Mouse (Mus musculus): ENCODE data around the gene Ccdc85c. TPM values are rescaled to one million over a fixed set of nuclear protein-coding genes. Genes with fewer than 3 reads are reported as not detected.

The Ccdc85c gene
- polyA plus RNA-seq, 2 experiments: 1.8 TPM

DNA sequence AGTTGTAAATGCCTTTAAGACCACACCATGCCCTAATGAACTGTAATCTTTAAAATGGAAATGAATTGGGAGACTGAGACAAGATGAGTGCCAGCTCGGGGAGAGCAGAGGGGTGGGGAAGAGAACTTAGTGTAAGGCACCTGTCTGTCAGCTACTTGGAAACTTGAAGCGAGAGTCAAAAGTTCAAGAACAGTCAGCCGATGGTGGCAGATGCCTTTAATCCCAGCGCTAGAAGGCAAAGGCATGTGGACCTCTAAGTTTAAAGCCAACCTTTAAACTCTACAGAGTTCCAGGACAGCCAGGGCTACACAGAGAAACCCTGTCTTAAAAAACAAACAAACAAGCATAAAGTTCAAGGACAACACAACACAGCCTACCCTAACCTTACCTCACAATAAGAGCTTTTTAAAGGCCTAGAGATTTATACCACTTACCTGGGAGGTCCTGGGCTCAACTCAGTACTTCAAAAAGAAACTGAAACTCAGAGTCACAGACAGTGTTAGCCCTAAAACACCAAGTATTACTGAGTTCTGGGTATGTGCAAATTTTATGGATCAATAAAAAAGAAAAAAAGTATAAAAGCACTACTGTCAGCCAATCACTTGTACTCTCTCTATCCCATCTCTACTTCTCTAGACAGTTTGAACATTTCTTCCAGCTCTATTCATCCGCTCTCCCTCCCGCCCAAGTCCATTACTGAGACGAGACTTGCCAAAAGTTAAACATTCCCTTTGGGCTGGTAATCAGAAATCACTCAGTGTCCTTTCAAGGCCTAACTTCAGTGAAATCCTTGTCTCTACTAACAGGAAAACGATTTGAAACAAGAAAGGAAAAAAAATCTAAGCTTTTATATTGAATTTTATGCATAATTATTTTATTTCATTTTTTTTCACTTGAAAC is 100.4 kb downstream of the Ccdc85c start:
- no peak for DNase-seq (ENCODE audit: low read depth in 3 of 3, low spot score in 3 of 3)
- Histone ChIP-seq H3K4me2 (ENCODE audit: low read depth) (peak overlapping the region; percentile 23; the same call in 1 of the 2 replicates), H3K9me3 (ENCODE audit: control insufficient read depth, low read length) (no peaks in the 10 kb centered on the region), H3K27ac (no peak overlapping the region), H3K4me3 (ENCODE audit: insufficient read depth in 1 of 2, low read depth in 2 of 2, low read length in 2 of 2) (no peak overlapping the region), H3K4me1 (replicated peaks; ENCODE audit: control insufficient read depth in 2 of 2, insufficient read depth in 2 of 2, low read length in 1 of 2) (peaks cover 23% of the 10 kb centered on the region in 2 experiments), H3K27me3 (ENCODE audit: control insufficient read depth, insufficient read depth, low read length) (no peaks in the 10 kb centered on the region), H3K36me3 (replicated peaks; ENCODE audit: control insufficient read depth, insufficient read depth, low read depth) (no peaks in the 10 kb centered on the region; the same call in 1 of the 2 replicates), H3K9ac (replicated peaks) (no peak overlapping the region)
- TF ChIP-seq EP300 (IDR thresholded peaks at IDR 0.05; ENCODE audit: low read depth) (no peak), CTCF (IDR thresholded peaks at IDR 0.05; ENCODE audit: low read depth) (no peak)
- WGBS (ENCODE audit: insufficient replicate concordance): 75% methylated on average over 8 of the region's 8 CpGs
- ATAC-seq (ENCODE audit: insufficient read depth): no peak

DNA sequence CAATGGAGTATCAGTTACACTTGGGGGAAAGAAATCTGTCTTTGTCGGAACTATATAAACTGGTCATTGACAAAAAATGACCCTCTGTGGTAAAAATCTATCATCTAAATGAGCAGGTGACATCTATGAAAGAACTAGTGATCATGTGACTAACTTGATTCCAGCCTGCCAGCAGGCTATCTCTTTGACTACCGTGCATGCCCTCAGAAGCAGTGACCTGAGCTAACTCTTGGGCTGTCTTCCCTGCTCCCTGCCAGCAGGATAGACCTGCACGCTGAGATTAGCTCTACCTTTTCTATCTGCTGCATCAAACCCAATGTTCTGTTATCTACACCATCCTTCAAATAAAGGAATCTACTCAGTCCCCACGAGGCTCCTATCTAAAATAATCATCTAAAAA is 102.6 kb downstream of the Ccdc85c start:
- Histone ChIP-seq H3K9ac (replicated peaks) (no peak overlapping the region), H3K4me3 (ENCODE audit: insufficient read depth in 1 of 2, low read depth in 2 of 2, low read length in 2 of 2) (no peak overlapping the region), H3K9me3 (ENCODE audit: control insufficient read depth, low read length) (no peaks in the 10 kb centered on the region), H3K4me2 (ENCODE audit: low read depth) (no peak overlapping the region), H3K4me1 (replicated peaks; ENCODE audit: control insufficient read depth in 2 of 2, insufficient read depth in 2 of 2, low read length in 1 of 2) (peaks cover 19 to 25% of the 10 kb centered on the region in 2 experiments), H3K27ac (no peak overlapping the region), H3K27me3 (ENCODE audit: control insufficient read depth, insufficient read depth, low read length) (no peaks in the 10 kb centered on the region), H3K36me3 (replicated peaks; ENCODE audit: control insufficient read depth, insufficient read depth, low read depth) (no peaks in the 10 kb centered on the region; the same call in 1 of the 2 replicates)
- 51% methylated on average over 4 of the region's 4 CpGs for WGBS (ENCODE audit: insufficient replicate concordance)
- no peak for ATAC-seq (ENCODE audit: insufficient read depth)
- no peak for DNase-seq (ENCODE audit: low read depth in 3 of 3, low spot score in 3 of 3)
- TF ChIP-seq EP300 (IDR thresholded peaks at IDR 0.05; ENCODE audit: low read depth): no peak
- no peak for TF ChIP-seq CTCF (IDR thresholded peaks at IDR 0.05; ENCODE audit: low read depth)

DNA sequence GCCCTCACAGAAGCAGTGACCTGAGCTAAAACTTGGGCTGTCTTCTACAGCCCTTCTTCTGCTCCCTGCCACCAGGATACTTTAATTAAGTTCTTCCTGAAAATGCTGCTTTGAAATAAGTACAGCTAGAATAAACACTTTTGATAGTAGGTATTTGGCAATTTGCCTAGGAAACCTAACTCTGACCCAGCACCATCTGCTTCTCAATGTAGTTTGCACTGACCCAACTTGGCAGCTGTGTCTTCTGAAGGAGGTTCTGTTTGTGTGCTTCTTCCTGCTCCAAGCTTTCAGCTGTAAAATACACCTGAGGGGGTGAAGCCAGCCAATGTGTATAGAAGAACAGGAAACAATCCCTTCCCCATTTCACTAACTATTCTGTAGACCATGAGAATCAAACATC is 103.9 kb downstream of the Ccdc85c start:
- no peak overlapping the region for H3K4me2 ChIP-seq (ENCODE audit: low read depth)
- no peaks in the 10 kb centered on the region for H3K27me3 ChIP-seq (ENCODE audit: control insufficient read depth, insufficient read depth, low read length)
- H3K27ac ChIP-seq: no peak overlapping the region
- ATAC-seq (ENCODE audit: insufficient read depth): no peak
- H3K9ac ChIP-seq (replicated peaks): no peak overlapping the region
- DNase-seq (ENCODE audit: low read depth in 3 of 3, low spot score in 3 of 3): no peak
- H3K4me1 ChIP-seq (replicated peaks; ENCODE audit: control insufficient read depth in 2 of 2, insufficient read depth in 2 of 2, low read length in 1 of 2): peaks cover 7 to 23% of the 10 kb centered on the region in 2 experiments; a peak in 3 of 4 replicates
- no peaks in the 10 kb centered on the region for H3K36me3 ChIP-seq (replicated peaks; ENCODE audit: control insufficient read depth, insufficient read depth, low read depth)
- TF ChIP-seq EP300 (IDR thresholded peaks at IDR 0.05; ENCODE audit: low read depth): no peak
- TF ChIP-seq CTCF (IDR thresholded peaks at IDR 0.05; ENCODE audit: low read depth): no peak
- H3K9me3 ChIP-seq (ENCODE audit: control insufficient read depth, low read length): no peaks in the 10 kb centered on the region
- H3K4me3 ChIP-seq (ENCODE audit: insufficient read depth in 1 of 2, low read depth in 2 of 2, low read length in 2 of 2): no peak overlapping the region

DNA sequence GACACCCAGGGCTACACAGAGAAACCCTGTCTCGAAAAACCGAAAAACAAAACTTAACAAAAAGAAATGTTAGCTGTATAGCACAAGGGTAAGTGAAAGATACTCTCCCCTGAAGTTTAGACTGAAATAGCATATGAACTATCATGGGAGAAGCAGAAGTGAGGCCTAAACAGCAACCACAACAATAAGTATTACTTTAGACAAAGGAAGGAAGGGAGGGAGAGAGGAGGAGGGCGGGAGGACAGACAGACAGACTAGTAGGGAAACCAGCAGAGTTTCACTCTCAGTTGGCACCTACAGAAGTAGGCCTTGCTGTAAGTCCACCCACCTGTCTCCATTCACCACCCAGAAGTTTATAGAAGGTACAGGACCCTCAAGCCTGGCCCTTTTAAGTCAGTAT is 104.8 kb downstream of the Ccdc85c start:
- Histone ChIP-seq H3K9ac (replicated peaks) (no peak overlapping the region), H3K4me3 (ENCODE audit: insufficient read depth in 1 of 2, low read depth in 2 of 2, low read length in 2 of 2) (no peak overlapping the region), H3K4me1 (replicated peaks; ENCODE audit: control insufficient read depth in 2 of 2, insufficient read depth in 2 of 2, low read length in 1 of 2) (peaks cover 7 to 21% of the 10 kb centered on the region in 2 experiments; a peak in 3 of 4 replicates), H3K36me3 (replicated peaks; ENCODE audit: control insufficient read depth, insufficient read depth, low read depth) (no peaks in the 10 kb centered on the region), H3K9me3 (ENCODE audit: control insufficient read depth, low read length) (no peaks in the 10 kb centered on the region), H3K4me2 (ENCODE audit: low read depth) (no peak overlapping the region), H3K27me3 (ENCODE audit: control insufficient read depth, insufficient read depth, low read length) (no peaks in the 10 kb centered on the region), H3K27ac (no peak overlapping the region)
- ATAC-seq (ENCODE audit: insufficient read depth) (no peak), DNase-seq (ENCODE audit: low read depth in 3 of 3, low spot score in 3 of 3) (no peak)
- TF ChIP-seq CTCF (IDR thresholded peaks at IDR 0.05; ENCODE audit: low read depth) (no peak), EP300 (IDR thresholded peaks at IDR 0.05; ENCODE audit: low read depth) (no peak)
- 77% methylated on average over 3 of the region's 3 CpGs for WGBS (ENCODE audit: insufficient replicate concordance)

- Histone ChIP-seq H3K9ac (replicated peaks) (no peak overlapping the region), H3K4me2 (ENCODE audit: low read depth) (no peak overlapping the region), H3K9me3 (ENCODE audit: control insufficient read depth, low read length) (no peaks in the 10 kb centered on the region), H3K36me3 (replicated peaks; ENCODE audit: control insufficient read depth, insufficient read depth, low read depth) (peaks cover 3% of the 10 kb centered on the region; the same call in 1 of the 2 replicates), H3K4me1 (replicated peaks; ENCODE audit: control insufficient read depth in 2 of 2, insufficient read depth in 2 of 2, low read length in 1 of 2) (peaks cover 7 to 19% of the 10 kb centered on the region in 2 experiments; a peak in 3 of 4 replicates), H3K27me3 (ENCODE audit: control insufficient read depth, insufficient read depth, low read length) (no peaks in the 10 kb centered on the region), H3K27ac (no peak overlapping the region), H3K4me3 (ENCODE audit: insufficient read depth in 1 of 2, low read depth in 2 of 2, low read length in 2 of 2) (no peak overlapping the region)
- DNase-seq (ENCODE audit: low read depth in 3 of 3, low spot score in 3 of 3): no peak
- ATAC-seq (ENCODE audit: insufficient read depth): no peak
- TF ChIP-seq CTCF (IDR thresholded peaks at IDR 0.05; ENCODE audit: low read depth) (no peak), EP300 (IDR thresholded peaks at IDR 0.05; ENCODE audit: low read depth) (no peak)
- 55% methylated on average over 3 of the region's 3 CpGs for WGBS (ENCODE audit: insufficient replicate concordance)
Observed at GRCm38 (mm10) chr12:108168909-108169308, 106.3 kb downstream of the Ccdc85c start.
